Mouse (Mus musculus) stomach, embryonic 14.5 days (tissue): ENCODE measurements around the gene Ipmk. TPM values are rescaled to one million over a fixed set of nuclear protein-coding genes. Genes with fewer than 3 reads are reported as not detected.
"Not testable (repeated sequence)": the region's sequence is repeated elsewhere in the genome, so short reads cannot be mapped to it uniquely, and the experiment has no call there.

ENCODE experiments used
- ATAC-seq: fragments of 200-750 bp; cut with Nextera tagmentation; 2 replicates; pipeline ENCODE4 v1.8.0; 2017; ENCODE audit warnings: low read depth, moderate TSS enrichment; ENCODE audit not compliant: insufficient number of reproducible peaks, insufficient read depth, low FRiP score
- H3K27ac ChIP-seq: fragments of 300-500 bp; sonication (generic); 2 replicates; pipeline ENCODE4 v1.5.1; 2014; ENCODE audit warnings: mild to moderate bottlenecking, low read length, moderate library complexity, mixed read lengths
- H3K27me3 ChIP-seq: fragments of 300-500 bp; sonication (generic); 2 replicates; pipeline ENCODE4 v1.6.1; 2014; ENCODE audit warnings: low read length, control low read depth, mixed read lengths; ENCODE audit not compliant: control insufficient read depth, insufficient read depth
- H3K36me3 ChIP-seq: fragments of 300-500 bp; sonication (generic); 2 replicates; pipeline ENCODE4 v1.6.1; 2014; ENCODE audit warnings: mild to moderate bottlenecking, control low read depth, low read length, moderate library complexity, mixed read lengths; ENCODE audit not compliant: control insufficient read depth, insufficient read depth
- H3K4me1 ChIP-seq: fragments of 300-500 bp; sonication (generic); 2 replicates; pipeline ENCODE4 v1.6.1; 2014; ENCODE audit warnings: low read length, control low read depth, mixed read lengths; ENCODE audit not compliant: control insufficient read depth, insufficient read depth
- H3K4me2 ChIP-seq: fragments of 300-500 bp; sonication (generic); replicated peaks from 2 replicates; pipeline ENCODE4 v1.6.1; 2014; ENCODE audit warnings: low read depth, low read length, control low read depth
- H3K4me3 ChIP-seq: fragments of 300-500 bp; sonication (generic); 2 replicates; pipeline ENCODE4 v1.5.1; 2014; ENCODE audit warnings: low read depth, low read length, control low read depth
- H3K9ac ChIP-seq: fragments of 300-500 bp; sonication (generic); replicated peaks from 2 replicates; pipeline ENCODE4 v1.6.1; 2014; ENCODE audit warnings: low read depth, mild to moderate bottlenecking, control low read depth, low read length, moderate library complexity, mixed read lengths
- H3K9me3 ChIP-seq: fragments of 300-500 bp; sonication (generic); 2 replicates; pipeline ENCODE4 v1.6.1; 2016; ENCODE audit warnings: low read depth, low read length, control low read depth; ENCODE audit not compliant: control insufficient read depth
- WGBS: fragments of 180-500 bp; shearing (Covaris S2); extraction: QIAGEN DNeasy Blood & Tissue Kit; methylation state at CpG from one replicate; pipeline ENCODE4 v1.1.7; 2014; 5-methylcytosine and 5-hydroxymethylcytosine counted together
- polyA plus RNA-seq: library from polyadenylated mRNA; unstranded; fragments of >200 nt; fragmentation: Nextera tagmentation; extraction: Ambion mirVana; gene quantifications from 2 replicates; pipeline ENCODE4 v1.2.1, GENCODE M21; 2014

Ipmk gene
- polyA plus RNA-seq, 1 experiment from 2014 or later: 11.2 TPM

- no peak overlapping the region for H3K4me2 ChIP-seq
- 71% methylated on average over 7 of the region's 7 CpGs for WGBS
- 0 out of 2 replicates have a peak, but pooled peaks cover 3% of the 10 kb centered on the region for H3K4me1 ChIP-seq
- H3K36me3 ChIP-seq: 0 out of 2 replicates have a peak, but pooled peaks cover 2% of the 10 kb centered on the region
- no peaks in the 10 kb centered on the region for H3K9me3 ChIP-seq
- H3K4me3 ChIP-seq: no peak overlapping the region
- no peak overlapping the region for H3K27ac ChIP-seq
- no peak for ATAC-seq
- no peaks in the 10 kb centered on the region for H3K27me3 ChIP-seq
- no peak overlapping the region for H3K9ac ChIP-seq
These were observed 34.5 kb downstream of the Ipmk start for GRCm38 (mm10) chr10:71382109-71382508.

GRCm38 (mm10) chr10:71382858-71383551 lies 35.4 kb downstream of the Ipmk start:
- Histone ChIP-seq H3K27ac (no peak overlapping the region), H3K9me3 (no peaks in the 10 kb centered on the region), H3K4me1 (0 out of 2 replicates have a peak, but pooled peaks cover 3% of the 10 kb centered on the region), H3K36me3 (0 out of 2 replicates have a peak, but pooled peaks cover 2% of the 10 kb centered on the region), H3K4me3 (no peak overlapping the region), H3K4me2 (no peak overlapping the region), H3K27me3 (no peaks in the 10 kb centered on the region), H3K9ac (no peak overlapping the region)
- no peak for ATAC-seq
- 52% methylated on average over 8 of the region's 8 CpGs for WGBS

GRCm38 (mm10) chr10:71383552-71383924 lies 36.0 kb downstream of the Ipmk start:
- H3K4me3 ChIP-seq, H3K27ac ChIP-seq, H3K4me2 ChIP-seq, H3K36me3 ChIP-seq, H3K4me1 ChIP-seq, H3K27me3 ChIP-seq, H3K9me3 ChIP-seq, ATAC-seq, H3K9ac ChIP-seq: not testable (repeated sequence)
- WGBS: 71% methylated on average over 6 of the region's 6 CpGs

GRCm38 (mm10) chr10:71384159-71385044 lies 36.8 kb downstream of the Ipmk start:
- no peaks in the 10 kb centered on the region for H3K36me3 ChIP-seq
- 66% methylated on average over 19 of the region's 19 CpGs for WGBS
- 0 out of 2 replicates have a peak, but pooled peaks cover 3% of the 10 kb centered on the region for H3K4me1 ChIP-seq
- ATAC-seq: no peak
- H3K9me3 ChIP-seq: no peaks in the 10 kb centered on the region
- H3K27me3 ChIP-seq: no peaks in the 10 kb centered on the region
- H3K27ac ChIP-seq: no peak overlapping the region
- H3K4me2 ChIP-seq: no peak overlapping the region
- H3K4me3 ChIP-seq: no peak overlapping the region
- H3K9ac ChIP-seq: no peak overlapping the region

- no peak overlapping the region for H3K9ac ChIP-seq
- no peaks in the 10 kb centered on the region for H3K9me3 ChIP-seq
- H3K4me2 ChIP-seq: no peak overlapping the region
- no peak overlapping the region for H3K27ac ChIP-seq
- ATAC-seq: no peak
- H3K4me1 ChIP-seq: 0 out of 2 replicates have a peak, but pooled peaks cover 2% of the 10 kb centered on the region
- H3K36me3 ChIP-seq: no peaks in the 10 kb centered on the region
- no peaks in the 10 kb centered on the region for H3K27me3 ChIP-seq
- WGBS: 91% methylated on average over 5 of the region's 5 CpGs
- no peak overlapping the region for H3K4me3 ChIP-seq
These were observed 41.7 kb downstream of the Ipmk start for GRCm38 (mm10) chr10:71389311-71389710.

- no peaks in the 10 kb centered on the region for H3K4me1 ChIP-seq
- WGBS: 67% methylated on average over 10 of the region's 10 CpGs
- H3K4me3 ChIP-seq: no peak overlapping the region
- ATAC-seq: no peak
- H3K36me3 ChIP-seq: no peaks in the 10 kb centered on the region
- no peak overlapping the region for H3K9ac ChIP-seq
- no peak overlapping the region for H3K4me2 ChIP-seq
- H3K9me3 ChIP-seq: no peaks in the 10 kb centered on the region
- no peaks in the 10 kb centered on the region for H3K27me3 ChIP-seq
- H3K27ac ChIP-seq: no peak overlapping the region
These were observed 51.0 kb downstream of the Ipmk start for GRCm38 (mm10) chr10:71398383-71399145.

- 54% methylated on average over 8 of the region's 8 CpGs for WGBS
These were observed 51.8 kb downstream of the Ipmk start for GRCm38 (mm10) chr10:71399399-71399798.

GRCm38 (mm10) chr10:71399987-71400386 lies 52.4 kb downstream of the Ipmk start:
- H3K9me3 ChIP-seq: no peaks in the 10 kb centered on the region
- H3K9ac ChIP-seq: no peak overlapping the region
- 79% methylated on average over 8 of the region's 8 CpGs for WGBS
- no peaks in the 10 kb centered on the region for H3K4me1 ChIP-seq
- no peak overlapping the region for H3K4me3 ChIP-seq
- H3K27ac ChIP-seq: no peak overlapping the region
- H3K27me3 ChIP-seq: no peaks in the 10 kb centered on the region
- no peaks in the 10 kb centered on the region for H3K36me3 ChIP-seq
- H3K4me2 ChIP-seq: no peak overlapping the region
- ATAC-seq: no peak

More at GRCm38 (mm10) chr10:71399399-71399798, 51.8 kb downstream of the Ipmk start:
- Histone ChIP-seq H3K9ac (no peak overlapping the region), H3K4me1 (no peaks in the 10 kb centered on the region), H3K27me3 (no peaks in the 10 kb centered on the region), H3K9me3 (no peaks in the 10 kb centered on the region), H3K4me2 (no peak overlapping the region), H3K4me3 (no peak overlapping the region), H3K27ac (no peak overlapping the region), H3K36me3 (no peaks in the 10 kb centered on the region)
- ATAC-seq: no peak
